Mouse (Mus musculus) heart, postnatal 0 days (tissue): ENCODE data around the gene Rragd.

Experiments used
- CTCF ChIP-seq: IDR thresholded peaks from 2 replicates; pipeline ENCODE4 v1.5.1; 2016; ENCODE audit warnings: antibody characterized with exemption, control low read depth, low read depth
- EP300 ChIP-seq: IDR thresholded peaks from 2 replicates; pipeline ENCODE4 v1.6.1; 2016; ENCODE audit warnings: antibody characterized with exemption, low read depth

DNA sequence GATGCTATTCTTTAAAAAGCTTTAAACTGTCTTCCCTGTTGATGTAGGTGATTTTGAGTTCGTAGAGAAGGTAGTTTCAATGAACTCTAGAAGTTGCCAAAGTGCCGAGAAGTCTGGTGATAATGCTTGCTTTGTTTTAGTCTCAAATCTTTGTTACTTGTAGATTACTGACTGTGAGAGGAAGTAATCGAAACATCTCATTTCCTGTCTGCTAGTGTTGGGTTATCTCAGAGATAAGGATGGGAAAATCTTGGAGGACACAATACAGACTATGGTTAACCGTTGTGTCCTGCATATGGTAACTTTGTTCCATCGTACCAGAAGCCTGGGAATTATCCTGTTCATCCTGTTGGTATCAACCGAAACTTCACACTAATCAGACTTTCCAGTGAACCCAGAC lies 50.7 kb downstream of the Rragd start:
- TF ChIP-seq EP300 (no peak), CTCF (no peak)
